10 mouse cellular contexts compared by ENCODE assay signal in the genomic region with DNA sequence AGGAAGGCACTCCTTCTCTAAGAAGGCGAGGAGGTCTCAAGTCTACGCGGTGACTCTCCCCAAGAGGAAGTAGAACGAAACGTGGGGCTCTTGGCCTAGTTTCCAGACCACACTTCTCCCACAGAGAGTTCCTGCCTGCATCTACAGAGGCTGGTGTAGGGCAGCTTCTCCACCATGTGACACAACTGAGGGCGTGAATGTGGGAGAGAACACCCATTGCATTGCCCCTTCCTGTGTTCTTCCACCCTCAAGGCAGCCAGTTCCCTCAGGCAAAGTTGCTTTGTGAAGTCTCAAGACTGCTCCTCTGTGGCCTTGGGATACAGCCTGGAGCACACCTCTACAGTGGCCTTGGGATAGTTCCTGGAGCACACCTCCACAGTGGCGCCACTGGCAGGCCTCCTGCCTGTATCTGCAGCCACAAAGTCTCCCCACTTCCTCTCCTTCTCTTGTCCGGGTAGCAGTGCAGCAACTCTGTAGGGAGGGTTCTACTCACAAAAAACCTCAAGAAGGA. TPM values are rescaled to one million over a fixed set of nuclear protein-coding genes. Genes with fewer than 3 reads are reported as not detected.
A peak's percentile ranks its signal among the peaks of the same experiment; 100 is the strongest.
DNase-seq lines count a peak whose midpoint lies in the region; ATAC-seq and TF ChIP-seq lines count a peak whose summit lies in the region.
"Had no signal": no experiment of that assay in that cellular context is flagged by ENCODE, and none has a peak within 500 bp of the region (broad histone marks: within the 10 kb centered on the region; RNA-seq: fewer than 3 reads in every experiment).

No protein-coding gene starts in this region.

- H3K9me3 ChIP-seq in heart, embryonic 16.5 days (replicated peaks; ENCODE audit: control insufficient read depth, low read length) = no peaks in the 10 kb centered on the region
- H3K9me3 ChIP-seq in heart, embryonic 10.5 days = no peaks in the 10 kb centered on the region
- H3K9me3 ChIP-seq in G1E (replicated peaks) = no peaks in the 10 kb centered on the region
- H3K9me3 ChIP-seq in limb, embryonic 10.5 days (replicated peaks) = no peaks in the 10 kb centered on the region
- H3K9me3 ChIP-seq in forebrain, embryonic 12.5 days = no peaks in the 10 kb centered on the region
- H3K9me3 ChIP-seq: midbrain, embryonic 12.5 days had no signal

- no peak for TF ChIP-seq CTCF in G1E (IDR thresholded peaks at IDR 0.05; ENCODE audit: low read depth, low read length)

- H3K27me3 ChIP-seq in heart, embryonic 16.5 days (ENCODE audit: control insufficient read depth, insufficient read depth, low read length) = no peaks in the 10 kb centered on the region
- H3K27me3 ChIP-seq in heart, embryonic 10.5 days (ENCODE audit: insufficient read depth, poor library complexity, severe bottlenecking) = no peaks in the 10 kb centered on the region
- H3K27me3 ChIP-seq in G1E (ENCODE audit: insufficient read depth, low read length) = no peaks in the 10 kb centered on the region
- no peaks in the 10 kb centered on the region for H3K27me3 ChIP-seq in limb, embryonic 10.5 days (ENCODE audit: low read depth, poor library complexity, severe bottlenecking)
- H3K27me3 ChIP-seq in forebrain, embryonic 12.5 days = no peaks in the 10 kb centered on the region
- H3K27me3 ChIP-seq: midbrain, embryonic 12.5 days; Patski had no signal

- peak overlapping the region; percentile 80 for H3K27ac ChIP-seq in heart, embryonic 16.5 days (ENCODE audit: low read length)
- no peak overlapping the region for H3K27ac ChIP-seq in heart, embryonic 10.5 days
- no peak overlapping the region for H3K27ac ChIP-seq in limb, embryonic 10.5 days
- no peak overlapping the region for H3K27ac ChIP-seq in forebrain, embryonic 12.5 days
- H3K27ac ChIP-seq: midbrain, embryonic 12.5 days had no signal

- no peak for ATAC-seq in heart, embryonic 16.5 days (replicated peaks; ENCODE audit: extremely low read depth, insufficient read depth, low FRiP score)
- no peak for ATAC-seq in G1E (ENCODE audit: extremely low read depth, insufficient number of reproducible peaks, low FRiP score, poor library complexity, severe bottlenecking)
- no peak for ATAC-seq in forebrain, embryonic 12.5 days (ENCODE audit: low FRiP score)
- ATAC-seq: Patski had no signal

- DNase-seq in heart, embryonic 10.5 days (ENCODE audit: low spot score) = no peak
- DNase-seq in G1E (ENCODE audit: low spot score) = no peak
- no peak for DNase-seq in limb, embryonic 10.5 days (ENCODE audit: low spot score)
- peak; percentile 30 for DNase-seq in skeletal muscle tissue, adult 2 months (ENCODE audit: low read depth, low spot score)
- DNase-seq in layer of hippocampus, adult 9-10 months (ENCODE audit: low spot score) = no peak
- no peak for DNase-seq in adrenal gland, adult 18-20 months (ENCODE audit: low spot score in 2 of 2)

- peak overlapping the region; percentile 87; the same call in 1 of the 2 replicates for H3K4me3 ChIP-seq in heart, embryonic 16.5 days (ENCODE audit: low read length)
- no peak overlapping the region for H3K4me3 ChIP-seq in heart, embryonic 10.5 days
- peak overlapping the region; percentile 96; the same call in 1 of the 2 replicates for H3K4me3 ChIP-seq in G1E (ENCODE audit: low read depth, low read length)
- 0 out of 2 replicates have a peak overlapping the region, but pooled peaks have one; percentile 0 for H3K4me3 ChIP-seq in limb, embryonic 10.5 days
- H3K4me3 ChIP-seq in forebrain, embryonic 12.5 days (replicated peaks) = no peak overlapping the region

- H3K4me1 ChIP-seq in heart, embryonic 16.5 days (ENCODE audit: control insufficient read depth, insufficient read depth, low read length) = peaks cover 23% of the 10 kb centered on the region
- H3K4me1 ChIP-seq in heart, embryonic 10.5 days = peaks cover 38% of the 10 kb centered on the region
- H3K4me1 ChIP-seq in G1E (ENCODE audit: insufficient read depth, low read depth, low read length) = peaks cover 46% of the 10 kb centered on the region
- peaks cover 29% of the 10 kb centered on the region for H3K4me1 ChIP-seq in limb, embryonic 10.5 days
- peaks cover 25% of the 10 kb centered on the region for H3K4me1 ChIP-seq in forebrain, embryonic 12.5 days

- 74% methylated on average over 8 of the region's 8 CpGs for whole genome bisulfite sequencing in heart, embryonic 16.5 days
- 86% methylated on average over 8 of the region's 8 CpGs for WGBS in heart, embryonic 10.5 days
- 87% methylated on average over 8 of the region's 8 CpGs for WGBS in limb, embryonic 10.5 days
- WGBS in forebrain, embryonic 12.5 days = 92% methylated on average over 8 of the region's 8 CpGs

- H3K36me3 ChIP-seq in heart, embryonic 16.5 days (ENCODE audit: control insufficient read depth, insufficient read depth) = peaks cover 11% of the 10 kb centered on the region
- peaks cover 53% of the 10 kb centered on the region for H3K36me3 ChIP-seq in heart, embryonic 10.5 days
- peaks cover 73% of the 10 kb centered on the region for H3K36me3 ChIP-seq in G1E (replicated peaks)
- H3K36me3 ChIP-seq in limb, embryonic 10.5 days = peaks cover 62% of the 10 kb centered on the region
- peaks cover 47% of the 10 kb centered on the region for H3K36me3 ChIP-seq in forebrain, embryonic 12.5 days (replicated peaks)

- no peak overlapping the region for H3K9ac ChIP-seq in heart, embryonic 16.5 days (ENCODE audit: low read length)
- H3K9ac ChIP-seq in forebrain, embryonic 12.5 days = no peak overlapping the region

- peak overlapping the region; percentile 77 for H3K4me2 ChIP-seq in heart, embryonic 16.5 days (ENCODE audit: low read depth, low read length)
- H3K4me2 ChIP-seq in forebrain, embryonic 12.5 days = no peak overlapping the region

RNA-seq across cellular contexts. Expression of a gene that starts 1.9 kb away (rescaled TPM):
- polyA plus RNA-seq in heart, embryonic 16.5 days (2015; fragmentation: Nextera tagmentation; extraction: Ambion mirVana) = 42.1 and 48.6 TPM in 2 replicates
- 37.1 and 38.8 TPM in 2 replicates for polyA plus RNA-seq in heart, embryonic 10.5 days (2016; fragmentation: Nextera tagmentation; extraction: Ambion mirVana)
- total RNA-seq in G1E (2014; fragmentation: Nextera tagmentation) = 28.0 and 45.3 TPM in 2 replicates
- total RNA-seq in G1E (2017) = 18.6 and 29.4 TPM in 2 replicates
- 29.5 and 33.3 TPM in 2 replicates for polyA plus RNA-seq in G1E (2012)
- 33.1 and 41.4 TPM in 2 replicates for polyA plus RNA-seq in limb, embryonic 10.5 days (2016; fragmentation: Nextera tagmentation; extraction: Ambion mirVana)
- polyA plus RNA-seq in forebrain, embryonic 12.5 days (2016; fragmentation: Nextera tagmentation; extraction: Ambion mirVana) = 35.1 and 35.4 TPM in 2 replicates
- 10 to 100 TPM; 39.1 to 66.6 TPM for total RNA-seq in adrenal gland, adult 18-20 months (2021)

RNA-seq across cellular contexts. Expression of a gene that starts 2.0 kb away (rescaled TPM):
- polyA plus RNA-seq in heart, embryonic 16.5 days (2015; fragmentation: Nextera tagmentation; extraction: Ambion mirVana) = 25.2 and 27.8 TPM in 2 replicates
- 40.5 and 45.9 TPM in 2 replicates for polyA plus RNA-seq in heart, embryonic 10.5 days (2016; fragmentation: Nextera tagmentation; extraction: Ambion mirVana)
- total RNA-seq in G1E (2014; fragmentation: Nextera tagmentation) (10.9 and 18.3 TPM in 2 replicates), G1E (2017) (8.8 and 10.9 TPM in 2 replicates)
- 19.4 and 25.7 TPM in 2 replicates for polyA plus RNA-seq in G1E (2012)
- polyA plus RNA-seq in limb, embryonic 10.5 days (2016; fragmentation: Nextera tagmentation; extraction: Ambion mirVana) = 80.3 and 81.8 TPM in 2 replicates
- 79.6 and 83.2 TPM in 2 replicates for polyA plus RNA-seq in forebrain, embryonic 12.5 days (2016; fragmentation: Nextera tagmentation; extraction: Ambion mirVana)
- 10 to 100 TPM; 20.8 to 24.2 TPM for total RNA-seq in adrenal gland, adult 18-20 months (2021)

RNA-seq across cellular contexts. Expression of a gene that starts 13.4 kb away (rescaled TPM):
- polyA plus RNA-seq in heart, embryonic 16.5 days (2015; fragmentation: Nextera tagmentation; extraction: Ambion mirVana) = 2.8 and 3.6 TPM in 2 replicates
- 2.3 and 6.6 TPM in 2 replicates for polyA plus RNA-seq in heart, embryonic 10.5 days (2016; fragmentation: Nextera tagmentation; extraction: Ambion mirVana)
- total RNA-seq in G1E (2014; fragmentation: Nextera tagmentation) = not detected in 2 replicates
- total RNA-seq in G1E (2017) = not detected in 2 replicates
- not detected in 2 replicates for polyA plus RNA-seq in G1E (2012)
- polyA plus RNA-seq in limb, embryonic 10.5 days (2016; fragmentation: Nextera tagmentation; extraction: Ambion mirVana) = not detected in 2 replicates
- polyA plus RNA-seq in forebrain, embryonic 12.5 days (2016; fragmentation: Nextera tagmentation; extraction: Ambion mirVana) = 0.15 TPM in 1 of 2 replicates, not detected in the other
- not detected for total RNA-seq in adrenal gland, adult 18-20 months (2021)
- polyA plus RNA-seq: midbrain, embryonic 12.5 days had no signal

RNA-seq across cellular contexts. Expression of a gene that starts 30.7 kb away (rescaled TPM):
- 15.9 and 16.1 TPM in 2 replicates for polyA plus RNA-seq in heart, embryonic 16.5 days (2015; fragmentation: Nextera tagmentation; extraction: Ambion mirVana)
- polyA plus RNA-seq in heart, embryonic 10.5 days (2016; fragmentation: Nextera tagmentation; extraction: Ambion mirVana) = 41.7 and 43.8 TPM in 2 replicates
- 3.1 and 4.5 TPM in 2 replicates for total RNA-seq in G1E (2014; fragmentation: Nextera tagmentation)
- 33.3 and 38.6 TPM in 2 replicates for total RNA-seq in G1E (2017)
- 25.8 and 26.4 TPM in 2 replicates for polyA plus RNA-seq in G1E (2012)
- polyA plus RNA-seq in limb, embryonic 10.5 days (2016; fragmentation: Nextera tagmentation; extraction: Ambion mirVana) = 64.6 and 64.9 TPM in 2 replicates
- polyA plus RNA-seq in forebrain, embryonic 12.5 days (2016; fragmentation: Nextera tagmentation; extraction: Ambion mirVana) = 39.3 and 42.6 TPM in 2 replicates
- total RNA-seq in adrenal gland, adult 18-20 months (2021) = 10 to 100 TPM; 20.1 to 20.3 TPM

RNA-seq across cellular contexts. Expression of a gene that starts 41.2 kb away (rescaled TPM):
- polyA plus RNA-seq in heart, embryonic 16.5 days (2015; fragmentation: Nextera tagmentation; extraction: Ambion mirVana) = 170 and 202 TPM in 2 replicates
- polyA plus RNA-seq in heart, embryonic 10.5 days (2016; fragmentation: Nextera tagmentation; extraction: Ambion mirVana) = 185 and 214 TPM in 2 replicates
- total RNA-seq in G1E (2014; fragmentation: Nextera tagmentation) (93.6 and 103 TPM in 2 replicates), G1E (2017) (57.2 and 69.2 TPM in 2 replicates)
- 368 and 426 TPM in 2 replicates for polyA plus RNA-seq in G1E (2012)
- 79.8 and 82.8 TPM in 2 replicates for polyA plus RNA-seq in limb, embryonic 10.5 days (2016; fragmentation: Nextera tagmentation; extraction: Ambion mirVana)
- 37.8 and 42.6 TPM in 2 replicates for polyA plus RNA-seq in forebrain, embryonic 12.5 days (2016; fragmentation: Nextera tagmentation; extraction: Ambion mirVana)
- 10 to 100 TPM; 29.0 to 53.7 TPM for total RNA-seq in adrenal gland, adult 18-20 months (2021)

Comparison
In these comparisons a context has a peak if more than half of its experiments do, and no peak if none do; other contexts are left out.
1. H3K4me3 ChIP-seq: peak in heart, embryonic 16.5 days (single experiment), G1E (single experiment) and limb, embryonic 10.5 days (single experiment); none in heart, embryonic 10.5 days (single experiment) and forebrain, embryonic 12.5 days (single experiment).